Mouse (Mus musculus) liver, embryonic 16.5 days (tissue): Measurements from ENCODE around the gene Mtif2. TPM values are rescaled to one million over a fixed set of nuclear protein-coding genes. Genes with fewer than 3 reads are reported as not detected.
"Not testable (repeated sequence)": the region's sequence is repeated elsewhere in the genome, so short reads cannot be mapped to it uniquely, and the experiment has no call there.

ENCODE experiments used
- ATAC-seq: fragments of 200-750 bp; cut with Nextera tagmentation; 2 replicates; pipeline ENCODE4 v1.8.0; 2017; ENCODE audit warnings: low read depth, mild to moderate bottlenecking, moderate number of reproducible peaks, moderate library complexity
- H3K27ac ChIP-seq: fragments of 300-500 bp; sonication (generic); 2 replicates; pipeline ENCODE4 v1.5.1; 2014; ENCODE audit warnings: mild to moderate bottlenecking, low read length
- H3K27me3 ChIP-seq: fragments of 300-500 bp; sonication (generic); 2 replicates; pipeline ENCODE4 v1.6.1; 2014; ENCODE audit warnings: low read depth, low read length, mixed read lengths; ENCODE audit not compliant: control insufficient read depth, insufficient read depth
- H3K36me3 ChIP-seq: fragments of 300-500 bp; sonication (generic); 2 replicates; pipeline ENCODE4 v1.6.1; 2014; ENCODE audit warnings: mild to moderate bottlenecking; ENCODE audit not compliant: control insufficient read depth, insufficient read depth
- H3K4me1 ChIP-seq: fragments of 300-500 bp; sonication (generic); 2 replicates; pipeline ENCODE4 v1.6.1; 2014; ENCODE audit warnings: low read depth, low read length, mixed read lengths; ENCODE audit not compliant: control insufficient read depth
- H3K4me2 ChIP-seq: fragments of 300-500 bp; sonication (generic); 2 replicates; pipeline ENCODE4 v1.6.1; 2014; ENCODE audit warnings: low read depth, low read length, mixed read lengths
- H3K4me3 ChIP-seq: fragments of 300-500 bp; sonication (generic); 2 replicates; pipeline ENCODE4 v1.5.1; 2014; ENCODE audit warnings: low read depth, mild to moderate bottlenecking, low read length
- H3K9ac ChIP-seq: fragments of 300-500 bp; sonication (generic); 2 replicates; pipeline ENCODE4 v1.6.1; 2014; ENCODE audit warnings: low read depth, low read length
- H3K9me3 ChIP-seq: fragments of 300-500 bp; sonication (generic); replicated peaks from 2 replicates; pipeline ENCODE4 v1.6.1; 2016; ENCODE audit warnings: low read length; ENCODE audit not compliant: control insufficient read depth
- WGBS: fragments of 180-500 bp; shearing (Covaris S2); extraction: QIAGEN DNeasy Blood & Tissue Kit; methylation state at CpG from one replicate; pipeline ENCODE4 v1.1.7; 2014; ENCODE audit not compliant: insufficient replicate concordance; 5-methylcytosine and 5-hydroxymethylcytosine counted together
- polyA plus RNA-seq: library from polyadenylated mRNA; unstranded; fragments of >200 nt; fragmentation: Nextera tagmentation; extraction: Ambion mirVana; gene quantifications from 2 replicates; pipeline ENCODE4 v1.2.1, GENCODE M21; 2015

The Mtif2 gene
- polyA plus RNA-seq, 1 experiment from 2014 or later, result 20.6 TPM

GRCm38 (mm10) chr11:29514682-29515412 is 11.4 kb upstream of the Mtif2 start, which contains the start of gene Prorsd1:
TSS of gene Prorsd1 (minus strand) at chr11:29515033.
- Histone ChIP-seq H3K9ac (peak within 1 kb of the TSS; percentile 72), H3K27me3 (no peaks in the 10 kb centered on the region), H3K9me3 (no peaks in the 10 kb centered on the region), H3K36me3 (peaks cover 5% of the 10 kb centered on the region; the same call in 1 of the 2 replicates), H3K4me3 (peak within 1 kb of the TSS; percentile 75), H3K27ac (peak within 1 kb of the TSS; percentile 83), H3K4me2 (peak within 1 kb of the TSS; percentile 85), H3K4me1 (peaks cover 4% of the 10 kb centered on the region)
- whole genome bisulfite sequencing, result 1% methylated on average over 40 of the region's 40 CpGs
- peak; percentile 100 for ATAC-seq

- Histone ChIP-seq H3K4me2 (no peak overlapping the region), H3K36me3 (peaks cover 28% of the 10 kb centered on the region), H3K27me3 (no peaks in the 10 kb centered on the region), H3K9ac (no peak overlapping the region), H3K4me1 (no peaks in the 10 kb centered on the region), H3K27ac (no peak overlapping the region), H3K4me3 (no peak overlapping the region), H3K9me3 (no peaks in the 10 kb centered on the region)
- no peak for ATAC-seq
- WGBS, result 87% methylated on average over 1 of the region's 1 CpGs
Observed at GRCm38 (mm10) chr11:29538201-29538600, 12.0 kb downstream of the Mtif2 start.

GRCm38 (mm10) chr11:29544225-29544945 is 18.2 kb downstream of the Mtif2 start:
- Histone ChIP-seq H3K4me1 (peaks cover 16% of the 10 kb centered on the region), H3K36me3 (peaks cover 30% of the 10 kb centered on the region), H3K4me3 (no peak overlapping the region), H3K9me3 (no peaks in the 10 kb centered on the region), H3K4me2 (no peak overlapping the region), H3K27me3 (no peaks in the 10 kb centered on the region), H3K27ac (no peak overlapping the region), H3K9ac (no peak overlapping the region)
- 80% methylated on average over 3 of the region's 3 CpGs for WGBS
- no peak for ATAC-seq

- not testable (repeated sequence) for H3K9me3 ChIP-seq, H3K4me2 ChIP-seq, H3K27ac ChIP-seq, H3K9ac ChIP-seq, H3K27me3 ChIP-seq, ATAC-seq, H3K4me3 ChIP-seq
- 80% methylated on average over 4 of the region's 4 CpGs for WGBS
- Histone ChIP-seq H3K4me1 (peaks cover 16% of the 10 kb centered on the region), H3K36me3 (peaks cover 30% of the 10 kb centered on the region)
Observed at GRCm38 (mm10) chr11:29545150-29545752, 19.0 kb downstream of the Mtif2 start.

GRCm38 (mm10) chr11:29546297-29546696 is 20.1 kb downstream of the Mtif2 start:
- Histone ChIP-seq H3K4me3 (peak overlapping the region; percentile 91), H3K4me1 (peaks cover 16% of the 10 kb centered on the region), H3K36me3 (peaks cover 28% of the 10 kb centered on the region), H3K4me2 (peak overlapping the region; percentile 70), H3K9ac (peak overlapping the region; percentile 87), H3K27ac (peak overlapping the region; percentile 45)
- not testable (repeated sequence) for ATAC-seq, H3K27me3 ChIP-seq, H3K9me3 ChIP-seq
- 59% methylated on average over 2 of the region's 2 CpGs for WGBS

- 7% methylated on average over 2 of the region's 2 CpGs for WGBS
- Histone ChIP-seq H3K27me3 (no peaks in the 10 kb centered on the region), H3K4me1 (peaks cover 16% of the 10 kb centered on the region), H3K4me3 (peak overlapping the region; percentile 91), H3K9me3 (no peaks in the 10 kb centered on the region), H3K4me2 (peak overlapping the region; percentile 70), H3K36me3 (peaks cover 25% of the 10 kb centered on the region), H3K9ac (peak overlapping the region; percentile 87), H3K27ac (peak overlapping the region; percentile 45)
- ATAC-seq, result no peak
Observed at GRCm38 (mm10) chr11:29546762-29547161, 20.6 kb downstream of the Mtif2 start.

- H3K9ac ChIP-seq, result peak overlapping the region; percentile 87
- H3K36me3 ChIP-seq, result peaks cover 23% of the 10 kb centered on the region
- ATAC-seq, result no peak; the same call in 1 of the 2 replicates
- peaks cover 16% of the 10 kb centered on the region for H3K4me1 ChIP-seq
- no peaks in the 10 kb centered on the region for H3K9me3 ChIP-seq
- under 1% methylated on average over 27 of the region's 27 CpGs for WGBS
- H3K4me2 ChIP-seq, result peak overlapping the region; percentile 70
- no peaks in the 10 kb centered on the region for H3K27me3 ChIP-seq
- peak overlapping the region; percentile 91 for H3K4me3 ChIP-seq
- peak overlapping the region; percentile 75 for H3K27ac ChIP-seq
Observed at GRCm38 (mm10) chr11:29547249-29547751, 21.1 kb downstream of the Mtif2 start.

GRCm38 (mm10) chr11:29547752-29548503 is 21.7 kb downstream of the Mtif2 start, which contains the start of the genes Clhc1 and Rps27a:
TSS of gene Clhc1 (plus strand) at chr11:29547950.
TSS of gene Rps27a (minus strand) at chr11:29548109.
- Histone ChIP-seq H3K27me3 (no peaks in the 10 kb centered on the region), H3K27ac (peak within 1 kb of the TSS; percentile 84), H3K9me3 (no peaks in the 10 kb centered on the region), H3K9ac (peak within 1 kb of the TSS; percentile 87), H3K4me3 (peak within 1 kb of the TSS; percentile 91), H3K4me2 (peak within 1 kb of the TSS; percentile 83), H3K4me1 (peaks cover 16% of the 10 kb centered on the region), H3K36me3 (peaks cover 22% of the 10 kb centered on the region)
- under 1% methylated on average over 46 of the region's 46 CpGs for WGBS
- ATAC-seq, result peak; percentile 95
